Mouse (Mus musculus) olfactory bulb, adult 2 months (tissue): ENCODE measurements around the gene Shq1.

Experiments used
- CTCF ChIP-seq: fragments of 200-500 bp; IDR thresholded peaks from 2 replicates; pipeline ENCODE4 v1.5.1; 2012; ENCODE audit warnings: low read depth, mild to moderate bottlenecking, low read length, moderate library complexity; ENCODE audit not compliant: insufficient read depth
- POLR2A ChIP-seq: fragments of 200-500 bp; IDR thresholded peaks from 2 replicates; pipeline ENCODE4 v1.6.1; 2012; ENCODE audit warnings: mild to moderate bottlenecking, low read depth, low read length, moderate library complexity; ENCODE audit not compliant: insufficient read depth

DNA sequence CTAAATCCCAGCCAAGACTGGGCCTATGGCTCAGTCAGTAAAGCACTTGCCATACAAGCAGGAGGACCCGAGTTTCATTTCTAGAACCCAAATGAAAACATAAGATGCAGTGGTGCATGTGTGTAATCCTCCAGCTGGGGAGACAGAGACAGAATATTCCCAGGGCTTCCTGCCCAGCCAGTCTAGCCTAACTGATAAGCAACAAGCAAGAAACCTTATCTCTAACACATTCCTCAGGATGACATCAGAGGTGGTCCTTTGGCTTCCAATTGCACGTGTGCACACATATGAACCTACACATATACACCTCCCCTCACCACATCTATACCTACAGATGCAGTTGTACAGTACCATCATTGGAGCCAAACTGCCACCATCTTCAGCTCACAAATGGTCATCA, 2.1 kb downstream of the Shq1 start:
- no peak for TF ChIP-seq CTCF
- no peak for TF ChIP-seq POLR2A
